Mouse (Mus musculus): ENCODE data around the gene Tmem240.
"Not testable (repeated sequence)": the region's sequence is repeated elsewhere in the genome, so short reads cannot be mapped to it uniquely, and the experiment has no call there.

Tmem240 gene

DNA sequence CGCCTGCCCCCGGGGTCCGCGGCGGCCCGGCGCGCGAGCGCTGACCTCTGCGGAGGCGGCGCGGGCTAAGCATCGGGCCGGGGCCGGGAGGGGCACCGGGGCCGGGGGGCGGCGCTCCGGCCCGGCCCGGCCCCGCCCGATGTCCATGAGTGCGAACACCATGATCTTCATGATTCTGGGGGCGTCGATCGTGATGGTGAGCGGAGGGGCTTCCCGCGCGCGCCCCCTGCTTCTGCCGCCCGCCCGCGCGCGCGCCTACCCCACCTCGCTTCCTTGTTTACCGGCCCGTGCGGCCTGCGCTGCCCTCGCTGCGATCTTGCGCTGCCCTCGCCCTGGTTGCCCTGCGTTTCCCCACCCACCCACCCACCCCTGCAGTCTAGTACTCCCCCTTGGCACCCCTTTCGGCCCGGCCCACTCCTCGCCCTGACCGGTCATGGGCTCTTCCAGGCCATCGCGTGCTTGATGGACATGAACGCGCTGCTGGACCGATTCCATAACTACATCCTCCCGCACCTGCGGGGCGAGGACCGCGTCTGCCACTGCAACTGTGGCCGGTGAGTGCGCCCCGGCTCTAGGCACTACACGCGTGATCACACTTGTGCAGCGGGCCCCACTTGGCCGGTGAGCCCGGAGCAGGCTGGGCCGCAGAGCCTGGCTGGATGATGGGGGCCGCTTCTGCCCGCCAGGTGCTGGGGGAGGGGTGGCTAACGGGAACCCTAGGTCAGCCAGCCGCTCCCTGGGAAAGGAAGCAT lies 527 bp downstream of the Tmem240 start:
- DNase-seq (ENCODE audit: low spot score), result peak; percentile 24

- DNase-seq (ENCODE audit: low spot score), result no peak
These were observed 1.2 kb downstream of the Tmem240 start for GRCm38 (mm10) chr4:155735788-155736187.

- DNase-seq (ENCODE audit: low spot score), result no peak
These were observed 1.8 kb downstream of the Tmem240 start for GRCm38 (mm10) chr4:155736421-155736820.

DNA sequence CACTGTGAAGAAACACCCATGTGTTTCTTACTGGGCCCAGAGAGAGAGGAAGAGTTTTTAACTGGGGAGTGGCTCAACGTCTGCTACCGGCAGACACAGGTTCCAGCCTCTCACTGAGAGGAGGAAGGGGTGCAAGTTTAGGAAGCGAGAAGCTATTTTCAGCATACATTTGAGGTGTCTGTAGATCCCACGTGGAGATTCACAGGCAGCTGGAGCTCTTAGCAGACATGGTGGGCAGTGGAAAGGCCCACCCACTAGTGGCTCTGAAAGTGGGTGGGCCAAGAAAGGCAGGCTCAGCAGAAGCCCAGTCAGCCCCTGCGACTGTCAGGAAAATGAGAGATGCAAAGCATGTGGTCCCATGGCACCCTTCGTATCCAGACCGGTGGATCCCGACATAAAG lies 3.7 kb downstream of the Tmem240 start:
- no peak for DNase-seq (ENCODE audit: low spot score)

GRCm38 (mm10) chr4:155739152-155739551 lies 4.6 kb downstream of the Tmem240 start:
- no peak for DNase-seq (ENCODE audit: low spot score)

DNA sequence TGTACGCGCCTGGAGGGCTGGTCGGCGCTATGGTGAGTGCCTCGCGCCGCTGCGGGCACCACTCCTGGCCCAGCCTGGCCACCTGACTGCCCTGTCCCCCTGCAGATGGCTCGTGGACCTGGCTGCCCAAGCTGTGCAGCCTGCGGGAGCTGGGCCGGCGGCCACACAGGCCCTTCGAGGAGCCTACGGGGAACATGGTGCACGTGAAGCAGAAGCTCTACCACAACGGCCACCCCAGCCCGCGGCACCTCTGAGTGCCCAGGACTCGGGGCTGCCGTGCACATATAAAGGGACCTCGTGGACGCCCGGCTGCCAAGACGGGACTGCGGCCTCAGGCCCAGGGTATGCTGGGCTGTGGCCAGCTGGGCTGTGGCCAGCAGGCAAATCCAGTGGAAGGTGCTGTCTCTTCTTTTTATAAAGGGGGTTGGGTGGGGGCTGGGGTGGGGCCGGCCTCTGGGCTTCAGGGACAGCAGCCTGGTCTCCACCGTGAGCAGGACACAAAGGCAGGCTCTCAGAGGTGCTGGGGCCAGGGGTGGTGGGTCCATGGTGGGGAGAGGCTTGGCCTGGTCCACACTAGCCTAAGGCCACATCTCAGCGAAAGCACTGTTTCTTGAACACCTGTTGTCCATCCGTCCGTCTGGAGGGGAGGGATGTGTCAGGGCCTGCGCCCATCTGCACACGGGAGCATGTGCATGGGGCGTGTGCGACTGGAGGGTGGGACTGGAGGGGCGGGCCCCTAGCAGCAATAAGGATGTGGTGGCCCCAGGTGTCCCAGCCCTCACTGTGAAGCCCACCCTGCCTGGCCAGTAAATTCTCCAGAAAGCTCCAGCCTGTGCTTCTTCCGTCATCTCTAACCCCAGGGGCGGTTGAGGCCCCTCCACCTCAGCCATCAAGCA lies 5.4 kb downstream of the Tmem240 start:
- DNase-seq (ENCODE audit: low spot score), result no peak

DNA sequence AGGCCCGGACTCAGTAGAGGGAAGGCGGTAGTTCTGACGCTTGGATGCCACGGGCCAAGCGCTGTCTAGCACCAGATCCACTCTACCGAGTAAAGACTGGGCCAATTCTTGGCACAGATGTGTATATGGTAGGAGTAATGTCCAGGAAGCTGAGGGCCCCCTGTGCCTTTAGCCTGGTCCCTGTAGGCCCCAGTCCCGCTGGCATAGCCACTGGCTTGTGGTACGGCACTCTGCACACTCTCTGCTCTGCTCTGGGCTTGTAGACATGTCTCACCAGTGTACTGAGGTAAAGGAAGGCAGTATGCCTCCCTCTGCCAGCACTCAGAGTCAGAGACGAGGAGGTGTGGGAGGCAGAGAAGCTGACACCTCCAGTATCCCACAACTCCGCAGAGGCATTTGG lies 6.1 kb downstream of the Tmem240 start:
- DNase-seq (ENCODE audit: low spot score), result not testable (repeated sequence)

DNA sequence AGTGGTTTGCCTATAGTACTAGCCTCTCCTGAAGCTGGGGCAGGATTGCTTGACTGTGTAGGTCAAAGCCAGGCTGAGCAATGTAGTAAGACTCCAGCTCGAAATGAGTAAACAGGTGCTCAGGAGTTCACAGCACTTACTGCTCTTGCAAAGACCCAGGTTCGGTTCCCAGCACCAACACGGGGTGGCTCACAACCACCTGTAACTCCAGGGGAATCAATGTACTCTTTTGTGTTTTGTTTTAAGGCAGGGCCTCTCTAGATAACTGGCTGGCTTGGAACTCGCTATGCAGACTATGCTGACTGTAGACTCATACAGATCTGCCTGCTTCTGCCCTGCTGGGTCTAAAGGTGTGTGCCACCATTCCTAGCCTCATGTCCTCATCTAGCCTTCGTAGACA lies 8.1 kb downstream of the Tmem240 start:
- no peak for DNase-seq (ENCODE audit: low spot score)

GRCm38 (mm10) chr4:155744474-155744873 lies 9.9 kb downstream of the Tmem240 start:
- DNase-seq (ENCODE audit: low spot score), result no peak

- no peak for DNase-seq (ENCODE audit: low spot score)
These were observed 10.5 kb downstream of the Tmem240 start for GRCm38 (mm10) chr4:155745136-155745535.

GRCm38 (mm10) chr4:155746036-155746548 lies 11.5 kb downstream of the Tmem240 start:
- no peak for DNase-seq (ENCODE audit: low spot score)

DNA sequence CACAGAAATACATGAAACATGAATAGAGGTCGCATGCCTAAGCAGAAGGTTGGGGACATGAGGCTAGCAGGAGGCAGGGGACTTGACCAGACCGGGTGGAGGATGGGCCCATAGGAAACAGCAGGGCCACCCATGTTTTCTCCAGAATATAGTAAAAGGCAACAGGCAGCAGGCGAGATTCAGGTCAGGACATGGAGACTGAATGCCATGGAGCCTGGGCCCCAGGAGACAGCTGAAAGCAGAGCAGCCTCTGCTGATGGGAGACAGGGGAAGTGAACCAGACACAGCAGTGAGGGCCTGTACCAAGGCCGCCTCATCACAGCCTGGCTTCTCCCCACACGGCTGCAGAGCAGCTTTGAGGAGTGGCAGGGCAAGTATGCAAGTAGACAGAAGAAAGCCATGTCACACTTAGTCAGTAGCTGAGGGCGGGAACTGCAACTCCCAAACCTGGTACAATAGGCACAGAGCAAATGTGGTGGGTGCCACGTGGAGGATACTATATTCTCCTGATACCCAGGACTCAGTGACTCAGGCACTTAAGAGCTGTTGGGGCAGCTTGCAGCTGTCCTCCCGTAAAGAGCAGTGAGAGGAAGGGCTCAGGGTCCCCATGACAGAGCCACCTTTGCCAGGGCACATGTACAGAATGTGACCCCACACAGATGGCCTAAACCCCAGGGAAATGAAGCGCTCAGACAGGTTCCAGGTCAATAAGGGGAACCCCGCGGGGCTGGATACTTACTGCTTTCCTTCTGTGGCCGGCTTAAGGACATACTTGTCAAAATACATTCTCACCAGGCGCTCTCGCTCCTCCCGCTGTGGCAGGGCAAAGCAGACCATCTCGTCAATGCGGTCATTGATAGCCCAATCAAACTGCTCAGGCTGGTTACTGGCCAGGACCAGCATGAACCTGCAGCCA lies 12.2 kb downstream of the Tmem240 start:
- no peak for DNase-seq (ENCODE audit: low spot score)

GRCm38 (mm10) chr4:155757011-155757410 lies 22.4 kb downstream of the Tmem240 start:
- DNase-seq (ENCODE audit: low spot score), result no peak

DNA sequence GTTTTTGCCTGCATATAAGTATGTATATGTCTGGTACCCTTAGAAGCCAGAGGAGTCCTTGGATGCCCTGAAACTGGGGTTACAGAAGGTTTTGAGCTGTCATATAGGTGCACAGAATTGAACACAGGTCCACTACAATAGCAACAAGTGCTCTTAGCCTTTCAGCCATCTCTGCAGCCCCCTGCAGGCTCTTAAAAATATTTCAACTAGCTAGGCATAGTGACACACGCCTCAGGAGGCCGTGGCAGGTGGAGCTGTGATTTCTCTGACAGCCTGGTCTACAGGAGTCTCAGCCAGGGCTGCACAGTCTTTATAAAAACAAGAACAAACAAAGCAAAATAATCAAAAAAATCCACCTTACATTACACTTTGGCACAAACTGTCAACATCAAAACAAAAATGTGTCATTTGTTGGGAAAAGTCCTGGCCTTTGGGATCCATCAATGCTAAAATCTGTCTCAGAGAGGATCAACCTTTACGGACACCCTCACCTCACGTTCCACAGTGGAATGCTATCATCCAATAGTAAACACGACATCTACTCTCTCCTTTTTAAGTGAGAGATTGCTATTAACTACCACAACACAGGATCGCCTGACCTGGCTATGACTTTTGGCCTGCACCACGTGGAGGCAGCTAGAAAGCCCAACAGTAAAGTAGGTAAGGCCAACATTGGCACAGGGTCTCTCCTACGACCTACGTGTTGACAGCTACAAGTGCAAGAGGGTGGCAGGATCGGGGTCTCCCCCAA lies 25.4 kb downstream of the Tmem240 start:
- DNase-seq (ENCODE audit: low spot score), result no peak

DNA sequence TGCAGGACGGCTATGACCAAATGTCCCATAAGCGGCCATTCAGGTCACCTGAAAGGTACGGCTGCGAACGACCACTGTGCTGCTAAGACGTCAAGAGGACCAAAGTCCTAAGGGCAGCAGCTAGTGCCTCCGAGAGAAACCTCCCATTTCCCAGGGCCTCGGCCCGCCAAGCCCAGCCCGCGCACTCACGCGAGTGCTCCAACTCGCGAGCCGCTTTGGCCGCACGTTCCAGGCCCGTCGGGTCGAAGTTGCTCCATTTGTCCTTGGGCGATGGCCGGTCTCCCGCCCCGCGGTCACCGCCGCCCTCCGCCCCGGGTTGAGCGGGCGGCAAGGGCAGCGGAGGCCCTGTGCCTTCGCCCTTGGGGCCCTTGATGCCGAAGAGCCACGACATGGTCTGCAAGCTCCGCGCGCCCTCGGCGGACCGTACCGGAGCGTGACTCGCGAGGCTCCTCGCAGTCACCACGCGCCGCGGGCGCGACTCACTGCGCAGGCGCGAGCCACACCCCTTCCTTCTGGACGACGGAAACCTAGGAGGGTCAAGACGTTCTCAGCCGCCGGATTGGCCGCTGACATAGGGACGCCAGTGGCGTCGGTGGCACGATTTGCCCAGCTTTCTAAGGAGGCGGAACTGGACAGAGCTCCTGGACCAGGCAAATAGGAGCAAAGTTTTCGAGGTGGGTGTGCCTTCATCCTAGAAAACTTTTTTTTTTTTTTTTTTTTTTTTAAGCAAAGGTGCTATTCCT lies 26.2 kb downstream of the Tmem240 start, which contains the start of gene Atad3a:
Atad3a (minus strand) TSS at position 481 of the 743 bp plus-strand sequence.
- peak; percentile 96 for DNase-seq (ENCODE audit: low spot score)

GRCm38 (mm10) chr4:155761356-155762099 lies 26.9 kb downstream of the Tmem240 start:
- no peak for DNase-seq (ENCODE audit: low spot score)

DNA sequence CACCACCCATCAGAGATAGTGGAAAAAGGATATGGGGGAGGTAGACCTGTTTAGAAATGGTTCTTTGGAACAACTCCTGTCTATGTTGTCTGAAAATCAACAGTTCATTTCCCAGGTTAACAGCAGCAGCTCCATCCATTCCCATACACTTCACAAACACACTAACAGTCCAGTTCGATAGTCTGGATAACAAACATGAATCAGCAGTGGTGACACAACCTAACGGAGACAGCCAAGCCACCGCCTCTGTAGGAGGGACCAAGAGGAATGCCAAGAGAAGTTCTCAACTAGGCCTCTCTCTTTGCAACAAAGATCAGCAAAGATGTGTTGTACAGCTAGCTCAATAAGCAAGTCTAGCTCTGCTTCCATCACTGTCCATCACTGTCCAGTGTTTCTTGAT lies 27.8 kb downstream of the Tmem240 start:
- no peak for DNase-seq (ENCODE audit: low spot score)

GRCm38 (mm10) chr4:155769496-155769879 lies 34.9 kb downstream of the Tmem240 start:
- DNase-seq (ENCODE audit: low spot score), result no peak

DNA sequence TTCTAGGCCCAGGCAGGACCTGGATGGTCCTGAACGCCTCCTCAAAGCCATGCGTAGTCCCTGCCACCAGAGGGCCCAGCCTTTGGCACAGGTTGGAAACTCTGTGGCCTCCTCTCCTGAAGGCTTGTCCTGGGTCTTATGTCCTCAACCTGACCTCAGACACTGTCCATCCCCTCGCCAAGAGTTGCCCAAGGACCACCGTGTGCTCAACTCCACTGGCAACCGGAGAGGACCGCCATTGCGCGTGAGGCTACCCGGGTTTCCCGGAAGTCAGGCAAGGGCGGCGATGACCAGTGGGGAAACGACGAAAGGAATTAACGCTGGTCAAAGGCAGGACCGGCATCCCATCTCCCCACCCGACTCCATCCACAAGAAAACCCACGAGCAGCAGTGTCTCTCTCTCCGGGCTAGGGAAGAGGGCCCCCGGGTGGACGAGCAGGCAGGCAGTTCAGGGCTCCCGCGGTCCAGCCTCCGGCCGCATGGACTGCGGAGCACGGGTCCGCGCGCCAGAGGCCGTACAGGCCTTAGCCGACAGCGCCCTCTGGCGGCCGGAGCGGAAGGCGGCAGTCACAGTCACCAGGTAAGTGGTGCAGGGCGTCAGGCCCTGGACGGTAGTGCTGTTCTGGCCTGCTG lies 35.4 kb downstream of the Tmem240 start:
- peak; percentile 94 for DNase-seq (ENCODE audit: low spot score)

All from ovary, postnatal 14 days (tissue).